Mouse (Mus musculus) retina, postnatal 1 day (tissue): ENCODE results near the gene Camk1.
A peak's percentile ranks its signal among the peaks of the same experiment; 100 is the strongest.

Experiments used
- DNase-seq: peaks from one replicate; pipeline ENCODE4 v3.0.0-alpha.2; 2012

The Camk1 gene

DNA sequence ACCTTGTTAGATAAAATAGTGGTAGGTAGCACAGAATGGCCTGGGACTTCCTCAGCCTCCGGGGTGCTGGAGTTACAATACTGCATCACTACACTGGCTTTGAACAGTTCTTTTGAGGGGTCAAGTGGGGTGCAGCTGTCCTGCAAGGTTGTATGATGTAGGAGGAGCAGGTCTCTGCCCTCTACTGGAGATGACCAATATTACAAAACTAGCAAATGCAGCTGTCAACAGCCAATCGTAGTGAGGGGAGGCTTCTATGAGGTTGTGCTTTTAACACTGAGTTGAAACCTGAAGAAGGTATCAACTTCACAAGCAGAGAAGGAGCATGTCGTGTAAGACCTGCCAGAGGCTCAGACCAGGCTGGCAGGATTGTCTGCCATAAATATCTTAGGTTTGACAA is 41.5 kb downstream of the Camk1 start:
- DNase-seq, result peak; percentile 77

DNA sequence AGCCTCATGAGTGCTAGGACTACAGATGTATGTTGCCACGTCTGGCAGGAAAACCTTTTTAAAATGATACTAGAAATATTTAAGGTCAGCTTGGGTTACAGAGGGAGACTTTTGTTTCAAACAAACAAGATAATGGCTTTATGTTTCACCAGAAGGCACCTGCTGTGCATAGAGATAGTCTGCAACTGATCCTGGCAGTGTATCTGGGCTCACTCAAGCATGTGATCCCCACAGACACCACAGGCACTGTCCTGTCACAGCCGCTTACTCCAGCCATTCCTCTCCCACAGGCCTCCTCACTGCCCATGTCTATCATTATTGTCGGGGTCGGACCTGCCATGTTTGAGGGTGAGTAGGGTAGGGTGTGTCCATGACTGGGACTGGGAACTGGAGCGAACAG is 42.4 kb downstream of the Camk1 start:
- peak; percentile 7 for DNase-seq

DNA sequence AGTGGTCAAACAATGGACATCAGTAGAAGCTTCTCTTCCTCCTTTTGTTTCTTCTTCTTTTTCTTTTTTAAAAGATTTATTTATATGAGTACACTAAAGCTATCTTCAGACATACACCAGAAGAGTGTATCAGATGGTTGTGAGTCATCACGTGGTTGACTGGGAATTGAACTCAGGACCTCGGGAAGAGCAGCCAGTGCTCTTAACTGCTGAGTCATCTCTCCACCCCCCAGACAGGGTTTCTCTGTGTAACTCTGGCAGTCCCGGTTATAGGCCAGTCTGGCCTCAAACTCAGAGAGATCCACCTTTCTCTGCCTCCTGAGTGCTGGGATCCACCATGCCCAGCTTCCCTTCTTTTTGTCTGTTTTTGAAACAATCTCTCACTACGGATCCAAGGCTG is 47.1 kb downstream of the Camk1 start:
- DNase-seq, result no peak

DNA sequence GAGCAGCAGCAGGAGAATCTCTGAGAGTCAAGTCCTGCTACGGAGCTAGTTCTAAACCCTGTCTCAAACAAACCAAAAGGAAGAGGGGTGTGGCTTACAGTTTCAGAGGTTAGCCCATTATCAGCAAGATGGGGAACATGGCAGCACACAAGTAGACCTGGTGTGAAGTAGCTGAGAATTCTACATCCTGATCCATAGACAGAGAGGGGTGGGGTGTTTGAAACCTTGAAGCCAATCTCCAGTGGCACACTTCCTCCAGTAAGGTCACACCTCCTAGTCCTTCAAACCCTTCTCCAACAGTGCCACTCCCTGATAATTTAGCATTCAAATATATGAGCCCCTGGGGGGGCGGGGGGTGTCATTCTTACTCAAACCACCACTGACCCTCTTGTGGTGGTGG is 47.7 kb downstream of the Camk1 start:
- DNase-seq, result no peak

DNA sequence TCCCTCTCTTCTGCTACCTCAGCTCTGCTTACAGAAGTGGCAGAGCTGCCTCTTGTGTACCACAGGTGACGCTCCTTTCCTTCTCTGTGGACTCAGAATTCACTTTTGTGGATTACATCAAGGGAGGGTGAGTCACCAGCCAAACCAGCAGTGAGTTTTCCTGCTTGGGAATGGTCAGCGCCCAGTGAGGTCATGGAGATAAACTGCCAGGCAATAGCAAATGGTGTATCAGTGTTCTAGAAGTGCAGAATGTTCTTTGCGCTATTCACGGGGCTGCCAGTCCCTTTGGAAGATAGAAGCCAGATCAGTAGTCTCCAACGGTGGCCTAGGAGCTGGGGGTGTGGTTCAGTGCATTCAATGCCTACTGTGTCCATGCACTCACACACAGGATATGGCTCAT is 50.8 kb downstream of the Camk1 start:
- no peak for DNase-seq

DNA sequence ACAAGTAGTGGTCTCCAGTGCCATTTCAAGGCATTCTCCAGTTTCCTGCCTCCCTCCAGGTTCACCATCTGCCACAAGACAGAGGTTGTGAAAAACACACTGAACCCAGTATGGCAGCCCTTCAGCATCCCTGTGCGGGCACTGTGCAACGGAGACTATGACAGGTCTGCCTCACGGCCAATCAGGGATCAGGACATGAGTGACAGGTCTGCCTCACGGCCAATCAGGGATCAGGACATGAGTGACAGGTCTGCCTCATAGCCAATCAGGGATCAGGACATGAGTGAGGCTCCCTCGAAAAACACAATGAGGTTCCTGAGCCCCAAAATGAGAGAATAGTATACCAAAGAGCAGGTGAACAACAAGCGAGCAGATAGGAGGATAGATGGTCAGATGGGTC is 53.4 kb downstream of the Camk1 start:
- DNase-seq, result no peak

DNA sequence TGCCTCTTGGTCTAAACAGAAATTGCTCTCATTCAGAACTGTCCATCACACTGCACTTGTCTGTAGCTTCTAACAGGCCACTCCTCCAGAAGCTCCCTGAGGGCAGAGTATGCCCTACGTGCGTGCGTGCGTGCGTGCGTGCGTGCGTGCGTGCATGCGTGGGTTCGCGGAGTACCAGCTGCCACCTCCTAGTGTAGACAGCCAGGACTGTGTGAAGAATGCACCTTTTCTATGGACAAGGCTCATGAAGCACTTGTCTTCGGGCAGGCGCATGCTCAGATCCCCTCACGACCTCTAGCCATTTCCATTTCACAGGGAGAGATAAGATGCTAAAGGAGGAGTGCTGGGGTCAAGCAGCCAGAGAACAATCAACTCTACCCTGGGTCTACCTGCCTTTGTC is 54.4 kb downstream of the Camk1 start:
- DNase-seq, result peak; percentile 9

DNA sequence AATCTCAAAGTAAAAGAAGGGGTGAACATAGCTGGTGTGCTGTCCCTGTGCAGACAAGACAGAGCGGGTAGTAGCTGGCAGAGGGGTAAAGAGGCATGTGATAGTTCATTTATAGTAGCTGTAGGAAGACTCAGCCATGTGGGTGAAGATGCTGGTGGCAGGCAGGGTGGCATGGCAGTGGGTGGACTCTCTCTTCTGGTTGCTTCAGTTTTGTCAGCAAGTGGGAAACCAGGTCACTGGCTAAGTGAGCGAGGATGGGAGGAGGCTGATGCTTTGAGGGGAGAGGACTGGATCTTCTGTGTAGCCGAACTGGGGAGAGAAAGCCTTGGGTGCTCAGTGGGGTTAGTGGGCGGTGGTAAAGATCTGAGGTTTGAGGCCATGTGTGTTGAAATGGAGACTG is 56.5 kb downstream of the Camk1 start:
- no peak for DNase-seq

DNA sequence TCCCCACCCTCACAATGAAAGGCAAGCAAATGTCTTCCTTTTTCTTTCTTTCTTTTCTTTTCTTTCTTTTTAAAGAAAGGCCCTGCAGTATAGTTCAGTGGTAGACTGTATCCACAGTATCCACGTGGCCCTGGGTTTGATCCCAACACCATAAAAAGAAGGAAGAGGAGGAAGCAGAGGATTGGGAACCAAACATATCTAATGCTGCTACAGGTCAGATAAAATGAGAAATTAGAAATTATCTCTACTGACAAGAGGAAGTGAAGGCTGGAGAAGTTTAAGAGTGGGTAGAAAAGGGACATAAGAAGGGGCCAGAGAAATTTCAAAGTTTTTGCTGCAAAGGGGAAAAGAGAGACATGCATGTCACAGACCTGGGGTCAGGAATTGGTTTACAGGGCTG is 57.5 kb downstream of the Camk1 start:
- no peak for DNase-seq

DNA sequence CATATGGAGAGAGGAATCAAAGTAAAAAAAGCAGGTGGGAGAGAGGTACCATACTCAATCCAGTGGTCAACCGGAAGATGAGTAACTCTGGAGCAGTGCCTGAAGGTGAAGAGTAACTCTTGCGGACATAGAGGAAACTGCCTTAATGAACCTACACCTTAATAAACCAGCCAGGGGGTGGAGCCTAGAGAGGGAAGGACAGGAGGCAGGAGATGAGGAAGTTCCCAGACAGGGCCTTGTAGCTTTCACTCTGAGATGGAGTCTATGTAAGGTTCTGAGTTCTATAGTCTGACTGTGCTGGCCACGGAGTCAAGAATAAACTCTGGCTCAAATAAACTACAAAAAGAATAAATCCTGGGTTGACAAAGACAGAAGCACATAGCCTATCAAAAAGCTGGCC is 58.9 kb downstream of the Camk1 start:
- DNase-seq, result no peak
